33 mouse cellular contexts compared by ENCODE assay signal in genomic region chr6:50223606-50224005, GRCm38 (mm10).
"Had no signal": no experiment of that assay in that cellular context is flagged by ENCODE, and none has a peak within 500 bp of the region (broad histone marks: within the 10 kb centered on the region; RNA-seq: fewer than 3 reads in every experiment).

No protein-coding gene starts in this region.

- H3K9ac ChIP-seq: heart, embryonic 12.5 days; heart, embryonic 13.5 days; heart, embryonic 15.5 days; hindbrain, embryonic 12.5 days; hindbrain, embryonic 13.5 days; hindbrain, embryonic 14.5 days; hindbrain, embryonic 15.5 days; intestine, embryonic 15.5 days; kidney, embryonic 15.5 days had no signal

- H3K4me1 ChIP-seq: heart, embryonic 15.5 days; hindbrain, embryonic 12.5 days; hindbrain, embryonic 13.5 days; hindbrain, embryonic 15.5 days; intestine, embryonic 15.5 days had no signal

- H3K36me3 ChIP-seq: heart, embryonic 10.5 days; heart, embryonic 12.5 days; heart, embryonic 13.5 days; heart, embryonic 15.5 days; hindbrain, embryonic 10.5 days; hindbrain, embryonic 15.5 days; intestine, embryonic 15.5 days; kidney, embryonic 15.5 days had no signal

- ATAC-seq: hindbrain, embryonic 16.5 days; hindbrain, postnatal 0 days; inflammation-experienced regulatory T-cells, adult 6 months; intestine, embryonic 15.5 days; intestine, embryonic 16.5 days; intestine, postnatal 0 days had no signal

- H3K4me3 ChIP-seq: heart, embryonic 10.5 days; heart, embryonic 12.5 days; heart, embryonic 13.5 days; heart, embryonic 15.5 days; hindbrain, embryonic 10.5 days; hindbrain, embryonic 12.5 days; hindbrain, embryonic 13.5 days; hindbrain, embryonic 15.5 days; intestine, embryonic 15.5 days; kidney, embryonic 15.5 days; layer of hippocampus, adult 2 months had no signal

- DNase-seq: heart, postnatal 10 days; heart, postnatal 14 days; heart, postnatal 36 days; heart, postnatal 4 days; kidney, adult 11 months; kidney, adult 18-20 months; kidney, adult 8-10 months; kidney, adult 9 months; kidney, postnatal 10 days; kidney, postnatal 25 days; kidney, postnatal 36 days; kidney, postnatal 4 days; layer of hippocampus, adult 9-11 months; layer of hippocampus, postnatal 36 days had no signal

- H3K4me2 ChIP-seq: heart, embryonic 11.5 days; heart, embryonic 12.5 days; heart, embryonic 13.5 days; heart, embryonic 15.5 days; hindbrain, embryonic 12.5 days; hindbrain, embryonic 13.5 days; hindbrain, embryonic 14.5 days; hindbrain, embryonic 15.5 days; intestine, embryonic 15.5 days; kidney, embryonic 15.5 days had no signal

- H3K27me3 ChIP-seq: heart, embryonic 12.5 days; heart, embryonic 13.5 days; heart, embryonic 15.5 days; hindbrain, embryonic 12.5 days; hindbrain, embryonic 13.5 days; hindbrain, embryonic 15.5 days; intestine, embryonic 15.5 days; kidney, embryonic 15.5 days had no signal

- H3K9me3 ChIP-seq: heart, embryonic 10.5 days; heart, embryonic 12.5 days; heart, embryonic 13.5 days; heart, embryonic 15.5 days; hindbrain, embryonic 10.5 days; hindbrain, embryonic 12.5 days; hindbrain, embryonic 13.5 days; hindbrain, embryonic 15.5 days; intestine, embryonic 15.5 days; kidney, embryonic 15.5 days had no signal

- H3K27ac ChIP-seq: heart, embryonic 10.5 days; heart, embryonic 13.5 days; heart, embryonic 15.5 days; hindbrain, embryonic 10.5 days; hindbrain, embryonic 12.5 days; hindbrain, embryonic 13.5 days; hindbrain, embryonic 14.5 days; hindbrain, embryonic 15.5 days; hindbrain, postnatal 0 days; intestine, embryonic 15.5 days; kidney, embryonic 15.5 days; kidney, postnatal 0 days; layer of hippocampus, adult 2 months had no signal
